Mouse (Mus musculus) intestine, embryonic 15.5 days (tissue): ENCODE data around the gene Vim. TPM values are rescaled to one million over a fixed set of nuclear protein-coding genes. Genes with fewer than 3 reads are reported as not detected.

Experiments used
- ATAC-seq: fragments of 200-750 bp; cut with Nextera tagmentation; 2 replicates; pipeline ENCODE4 v1.8.0; 2017; ENCODE audit warnings: moderate TSS enrichment, moderate library complexity
- H3K27ac ChIP-seq: fragments of 300-500 bp; sonication (generic); 2 replicates; pipeline ENCODE4 v1.5.1; 2015; ENCODE audit warnings: mild to moderate bottlenecking, inconsistent platforms
- H3K27me3 ChIP-seq: fragments of 300-500 bp; sonication (generic); replicated peaks from 2 replicates; pipeline ENCODE4 v1.6.1; 2015; ENCODE audit warnings: inconsistent platforms
- H3K36me3 ChIP-seq: fragments of 300-500 bp; sonication (generic); 2 replicates; pipeline ENCODE4 v1.6.1; 2015; ENCODE audit warnings: inconsistent platforms
- H3K4me1 ChIP-seq: fragments of 300-500 bp; sonication (generic); replicated peaks from 2 replicates; pipeline ENCODE4 v1.6.1; 2015; ENCODE audit warnings: inconsistent platforms
- H3K4me2 ChIP-seq: fragments of 300-500 bp; sonication (generic); replicated peaks from 2 replicates; pipeline ENCODE4 v1.6.1; 2015; ENCODE audit warnings: mild to moderate bottlenecking, inconsistent platforms
- H3K4me3 ChIP-seq: fragments of 300-500 bp; sonication (generic); replicated peaks from 2 replicates; pipeline ENCODE4 v1.5.1; 2015; ENCODE audit warnings: inconsistent platforms
- H3K9ac ChIP-seq: fragments of 300-500 bp; sonication (generic); 2 replicates; pipeline ENCODE4 v1.6.1; 2015; ENCODE audit warnings: inconsistent platforms
- H3K9me3 ChIP-seq: fragments of 300-500 bp; sonication (generic); 2 replicates; pipeline ENCODE4 v1.6.1; 2016; ENCODE audit warnings: inconsistent platforms
- WGBS: fragments of 180-500 bp; shearing (Covaris S2); methylation state at CpG from one replicate; pipeline ENCODE4 v1.1.7; 2015; 5-methylcytosine and 5-hydroxymethylcytosine counted together
- polyA plus RNA-seq: library from polyadenylated mRNA; unstranded; fragments of >200 nt; fragmentation: Nextera tagmentation; extraction: Ambion mirVana; gene quantifications from 2 replicates; pipeline ENCODE4 v1.2.1, GENCODE M21; 2015

Vim gene
- polyA plus RNA-seq, 1 experiment from 2014 or later, result 454 TPM

DNA sequence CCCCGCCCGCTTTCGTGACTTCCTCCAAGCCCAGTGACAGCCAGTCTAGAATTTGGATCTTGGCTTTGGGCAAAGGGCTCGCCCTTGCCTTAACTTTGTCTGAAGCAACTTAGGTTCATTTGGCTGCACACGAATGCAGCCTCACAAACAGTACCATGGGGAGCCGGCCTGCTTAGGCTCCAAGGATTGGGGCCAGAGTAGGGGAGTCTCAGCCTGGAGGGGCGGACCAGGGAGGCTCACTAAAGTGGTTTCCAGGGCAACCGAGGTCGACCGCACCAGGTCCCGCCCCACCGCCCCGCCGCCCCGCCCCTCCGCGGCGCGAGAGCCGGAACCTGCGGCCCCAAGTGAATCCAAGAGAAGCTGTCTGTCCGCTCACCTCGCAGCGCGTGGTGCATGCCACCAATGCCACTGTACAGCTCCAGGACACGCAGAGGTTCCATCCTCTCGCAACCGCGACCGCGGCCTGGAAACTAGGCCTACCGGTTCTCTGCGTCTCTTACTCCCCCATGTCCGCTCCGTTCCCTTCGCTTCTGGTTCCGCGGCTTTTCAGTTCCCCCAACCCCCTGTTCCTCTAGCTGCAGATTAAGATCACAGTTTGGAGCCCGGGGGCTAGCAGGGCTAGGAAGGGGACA, 29.4 kb upstream of the Vim start, which contains the start of gene Trdmt1:
Gene Trdmt1, minus strand, starts transcription at position 476 of the 632 bp plus-strand sequence.
- peak within 1 kb of the TSS; percentile 72 for H3K4me3 ChIP-seq
- no peaks in the 10 kb centered on the region for H3K36me3 ChIP-seq
- peak within 1 kb of the TSS; percentile 74 for H3K4me2 ChIP-seq
- H3K27me3 ChIP-seq, result no peaks in the 10 kb centered on the region
- H3K9me3 ChIP-seq, result no peaks in the 10 kb centered on the region
- H3K9ac ChIP-seq, result peak within 1 kb of the TSS; percentile 82
- ATAC-seq, result peak; percentile 99
- H3K27ac ChIP-seq, result peak within 1 kb of the TSS; percentile 96
- H3K4me1 ChIP-seq, result 0 out of 2 replicates have a peak, but pooled peaks cover 2% of the 10 kb centered on the region
- under 1% methylated on average over 39 of the region's 39 CpGs for WGBS

DNA sequence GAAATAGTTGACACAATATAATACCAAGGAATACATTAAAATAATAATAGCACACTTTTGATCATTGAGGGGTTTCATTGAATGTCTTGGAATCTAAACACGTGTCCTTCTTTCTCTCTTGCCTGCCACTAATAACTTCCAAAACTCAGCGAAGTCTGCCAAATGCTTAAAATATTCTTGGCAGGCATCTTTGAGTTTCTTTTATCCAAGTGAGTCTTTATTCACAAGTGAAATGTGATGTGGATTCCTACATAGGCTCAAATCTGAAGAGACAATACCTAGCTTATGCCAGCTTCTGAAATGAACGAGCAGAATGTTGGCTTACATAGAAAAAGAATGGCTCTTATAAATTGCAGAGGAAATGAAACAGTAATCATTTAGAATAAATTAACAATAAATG, 25.0 kb upstream of the Vim start:
- Histone ChIP-seq H3K27ac (no peak overlapping the region), H3K4me2 (no peak overlapping the region), H3K9ac (no peak overlapping the region), H3K27me3 (no peaks in the 10 kb centered on the region), H3K36me3 (no peaks in the 10 kb centered on the region), H3K4me3 (no peak overlapping the region), H3K4me1 (0 out of 2 replicates have a peak, but pooled peaks cover 2% of the 10 kb centered on the region), H3K9me3 (no peaks in the 10 kb centered on the region)
- WGBS, result 78% methylated on average over 3 of the region's 3 CpGs
- no peak for ATAC-seq

DNA sequence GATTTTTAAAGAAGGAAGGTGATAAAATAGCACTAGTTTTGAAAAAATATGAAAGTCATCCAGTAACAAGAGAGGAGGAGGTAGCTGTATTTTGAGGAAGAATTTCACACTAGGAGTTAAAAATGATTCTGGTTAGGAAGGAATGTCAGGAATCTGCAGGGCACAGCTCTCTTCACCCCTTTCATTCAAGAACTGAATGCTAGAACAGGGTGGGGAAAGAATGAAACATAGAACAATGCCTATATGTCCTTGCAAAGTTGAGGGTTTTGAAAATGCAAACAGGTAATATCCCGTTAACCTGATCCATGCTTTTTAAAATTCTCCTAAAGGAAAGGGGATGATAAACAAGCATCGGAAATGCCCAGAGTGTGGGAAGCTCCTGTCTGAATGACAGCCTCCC, 19.8 kb upstream of the Vim start:
- ATAC-seq, result no peak
- WGBS, result 42% methylated on average over 2 of the region's 2 CpGs

DNA sequence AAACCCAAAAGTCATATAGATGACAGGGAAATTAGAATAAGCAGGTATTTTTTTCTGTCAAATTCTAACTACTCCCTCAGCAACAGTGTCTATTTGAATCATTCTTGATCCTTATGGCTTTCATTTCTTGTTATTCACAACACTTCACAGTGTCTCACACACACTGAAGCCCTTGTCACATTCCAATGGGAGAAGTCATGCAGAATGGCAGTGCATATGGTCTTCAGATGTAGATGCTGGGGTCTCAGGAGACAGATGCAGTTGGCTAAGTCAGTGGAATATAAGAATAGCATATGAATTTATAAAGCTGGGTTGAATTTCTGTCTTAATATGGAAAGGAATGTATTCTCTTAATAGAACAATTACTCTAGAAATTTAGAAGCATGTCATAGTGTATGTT, 17.5 kb upstream of the Vim start:
- Histone ChIP-seq H3K9me3 (no peaks in the 10 kb centered on the region), H3K27me3 (no peaks in the 10 kb centered on the region), H3K4me1 (peaks cover 3% of the 10 kb centered on the region; the same call in 1 of the 2 replicates), H3K4me3 (no peak overlapping the region), H3K36me3 (no peaks in the 10 kb centered on the region), H3K27ac (no peak overlapping the region), H3K9ac (no peak overlapping the region), H3K4me2 (no peak overlapping the region)
- no peak for ATAC-seq

More for the DNA sequence above, 19.8 kb upstream of the Vim start:
- no peak overlapping the region for H3K27ac ChIP-seq
- no peaks in the 10 kb centered on the region for H3K9me3 ChIP-seq
- H3K4me3 ChIP-seq, result no peak overlapping the region
- peaks cover 2% of the 10 kb centered on the region; the same call in 1 of the 2 replicates for H3K4me1 ChIP-seq
- H3K27me3 ChIP-seq, result no peaks in the 10 kb centered on the region
- no peaks in the 10 kb centered on the region for H3K36me3 ChIP-seq
- no peak overlapping the region for H3K9ac ChIP-seq
- no peak overlapping the region for H3K4me2 ChIP-seq

DNA sequence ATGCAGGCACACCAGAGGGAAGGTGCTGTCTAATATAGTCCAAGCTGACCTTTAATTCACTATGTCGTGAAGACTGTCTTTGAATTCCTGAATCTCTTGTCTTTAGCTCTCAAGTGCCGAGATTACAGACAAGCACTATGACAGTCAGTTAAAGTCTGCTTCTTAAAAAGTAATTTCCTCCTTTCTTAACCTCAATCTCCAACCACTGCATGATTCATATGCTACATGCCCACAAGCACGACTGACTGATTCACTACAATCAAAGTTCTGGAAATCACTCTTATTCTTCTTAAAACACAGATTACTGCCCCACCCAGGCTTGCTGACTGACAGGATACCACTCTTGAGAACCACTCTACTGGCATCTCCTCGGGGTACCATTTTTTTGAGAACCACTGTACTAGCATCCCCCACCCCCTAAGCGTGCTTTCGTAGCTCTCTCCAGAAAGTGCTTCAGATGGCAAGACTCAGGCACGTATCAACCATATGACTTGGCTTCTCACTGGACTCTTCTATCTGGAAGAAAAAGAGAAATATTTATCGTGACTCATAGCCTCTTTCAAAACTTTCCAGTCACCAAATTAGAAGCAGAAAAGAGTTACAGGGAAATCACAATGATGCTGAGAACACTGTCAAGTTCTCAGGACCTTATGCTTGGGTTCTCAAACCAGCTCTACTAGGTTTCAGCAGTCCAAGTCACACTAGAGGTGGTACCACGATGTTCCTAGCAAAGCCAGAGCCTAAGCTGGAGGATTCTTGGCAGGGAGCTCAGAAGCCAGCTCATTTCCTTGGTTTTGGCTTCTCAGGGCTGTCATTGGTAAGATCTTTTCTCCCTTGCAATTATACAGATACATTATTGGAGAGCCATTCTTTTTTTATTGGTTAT, 16.3 kb upstream of the Vim start:
- no peak for ATAC-seq
- WGBS, result 77% methylated on average over 9 of the region's 9 CpGs
- H3K4me3 ChIP-seq, result no peak overlapping the region
- H3K4me1 ChIP-seq, result peaks cover 3% of the 10 kb centered on the region; the same call in 1 of the 2 replicates
- H3K27ac ChIP-seq, result no peak overlapping the region
- H3K9me3 ChIP-seq, result no peaks in the 10 kb centered on the region
- no peak overlapping the region for H3K4me2 ChIP-seq
- H3K27me3 ChIP-seq, result no peaks in the 10 kb centered on the region
- H3K9ac ChIP-seq, result no peak overlapping the region
- H3K36me3 ChIP-seq, result no peaks in the 10 kb centered on the region

DNA sequence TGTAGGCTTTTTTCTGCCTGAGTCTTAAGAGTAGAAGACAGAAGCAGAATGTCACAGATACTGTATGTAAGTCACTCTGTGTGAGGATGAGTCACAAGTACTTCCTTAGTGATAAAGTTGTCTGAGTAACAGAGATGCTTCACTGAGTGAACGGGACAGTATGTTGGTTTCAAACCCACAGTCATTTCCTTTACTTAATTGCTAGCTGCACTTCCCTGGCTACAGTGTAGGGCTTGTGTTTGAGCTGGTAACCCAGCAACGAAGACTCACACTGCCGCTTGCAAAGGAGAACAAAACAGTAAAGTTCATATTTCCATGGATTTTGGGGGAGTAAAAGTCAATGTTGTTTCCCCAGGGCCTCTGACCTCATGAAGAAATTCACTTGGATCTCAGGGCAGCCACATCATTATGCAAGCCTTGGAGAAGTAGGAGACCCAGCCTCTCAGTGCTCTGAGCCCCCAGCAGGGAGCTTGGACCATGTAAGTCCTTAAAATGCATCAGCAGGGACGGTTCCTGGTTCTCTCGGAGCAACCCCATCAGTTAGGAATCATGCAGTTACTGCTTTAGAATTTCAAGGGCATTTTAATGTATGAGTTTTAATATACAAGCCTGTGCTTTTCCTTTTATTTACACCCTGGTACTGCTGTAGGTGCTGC, 15.0 kb upstream of the Vim start:
- no peak overlapping the region for H3K4me3 ChIP-seq
- H3K36me3 ChIP-seq, result no peaks in the 10 kb centered on the region
- H3K9me3 ChIP-seq, result no peaks in the 10 kb centered on the region
- H3K4me2 ChIP-seq, result no peak overlapping the region
- ATAC-seq, result peak; percentile 67; the same call in 1 of the 2 replicates
- H3K4me1 ChIP-seq, result peaks cover 3% of the 10 kb centered on the region; the same call in 1 of the 2 replicates
- H3K9ac ChIP-seq, result no peak overlapping the region
- WGBS, result 41% methylated on average over 5 of the region's 5 CpGs
- peak overlapping the region; percentile 13; the same call in 1 of the 2 replicates for H3K27ac ChIP-seq
- no peaks in the 10 kb centered on the region for H3K27me3 ChIP-seq

DNA sequence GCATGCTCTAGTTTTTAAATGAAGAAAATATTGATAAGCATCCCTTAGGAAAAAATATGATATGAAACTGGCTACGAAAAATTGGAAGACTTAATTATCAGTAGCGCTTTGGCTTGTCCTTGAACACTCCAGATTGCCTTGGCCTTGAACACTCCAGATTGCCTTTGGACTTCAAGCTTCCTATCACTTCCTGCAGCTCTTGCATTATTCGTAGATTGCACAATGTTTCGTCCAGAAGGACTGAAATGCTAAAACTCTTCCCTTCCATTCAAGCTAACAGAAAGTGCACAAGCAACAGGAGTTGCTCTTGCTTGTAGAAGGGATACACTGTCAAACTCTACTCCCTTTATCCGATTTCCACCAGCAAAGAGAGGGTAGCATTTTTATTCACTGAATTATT, 14.4 kb upstream of the Vim start:
- peak; percentile 55; the same call in 1 of the 2 replicates for ATAC-seq
- Histone ChIP-seq H3K4me1 (peaks cover 3% of the 10 kb centered on the region; the same call in 1 of the 2 replicates), H3K9ac (no peak overlapping the region), H3K4me3 (no peak overlapping the region), H3K9me3 (no peaks in the 10 kb centered on the region), H3K36me3 (no peaks in the 10 kb centered on the region), H3K27ac (no peak overlapping the region), H3K27me3 (no peaks in the 10 kb centered on the region), H3K4me2 (no peak overlapping the region)
- WGBS, result 68% methylated on average over 5 of the region's 5 CpGs

DNA sequence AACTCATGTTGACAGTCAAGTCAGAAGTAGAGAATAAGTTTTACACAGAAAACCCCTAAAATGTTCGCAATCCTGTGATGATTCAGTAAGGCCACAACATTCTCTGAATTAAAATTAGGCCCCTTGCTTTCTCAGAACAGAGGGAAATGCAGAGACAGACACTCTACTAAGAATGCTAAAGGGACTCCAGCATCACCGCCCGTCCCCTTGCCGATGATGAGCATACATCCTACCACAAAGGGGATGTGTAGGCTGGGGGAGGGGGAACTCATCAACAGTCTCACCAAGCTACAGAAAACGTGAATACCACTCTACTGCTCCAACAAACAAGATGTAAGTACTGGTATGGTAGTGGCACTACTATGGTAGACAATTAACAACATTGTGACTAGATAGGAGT, 14.0 kb upstream of the Vim start:
- H3K4me3 ChIP-seq, result no peak overlapping the region
- no peak overlapping the region for H3K9ac ChIP-seq
- peaks cover 3% of the 10 kb centered on the region; the same call in 1 of the 2 replicates for H3K4me1 ChIP-seq
- ATAC-seq, result no peak
- no peak overlapping the region for H3K4me2 ChIP-seq
- H3K36me3 ChIP-seq, result no peaks in the 10 kb centered on the region
- no peak overlapping the region for H3K27ac ChIP-seq
- WGBS, result 87% methylated on average over 5 of the region's 5 CpGs
- H3K27me3 ChIP-seq, result no peaks in the 10 kb centered on the region
- H3K9me3 ChIP-seq, result no peaks in the 10 kb centered on the region

DNA sequence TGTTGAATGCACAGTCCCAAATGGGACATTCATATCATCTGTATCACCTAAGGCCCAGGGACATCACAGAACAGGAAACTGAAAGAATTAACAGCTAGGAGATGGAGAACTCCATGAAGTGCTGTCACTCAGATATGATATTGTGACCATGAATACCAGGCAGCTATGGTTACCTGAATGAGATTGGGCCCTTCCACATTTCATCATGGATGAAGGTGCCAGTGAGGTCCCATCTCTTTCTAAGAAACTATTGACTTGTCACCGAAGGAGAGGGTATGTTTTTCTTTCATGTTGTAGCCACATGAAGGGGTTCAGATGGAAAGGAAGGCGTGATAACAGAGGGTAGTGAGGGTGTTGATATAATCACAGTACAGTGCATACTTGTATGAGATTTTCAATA, 13.3 kb upstream of the Vim start:
- ATAC-seq, result no peak
- Histone ChIP-seq H3K36me3 (no peaks in the 10 kb centered on the region), H3K27ac (no peak overlapping the region), H3K9me3 (no peaks in the 10 kb centered on the region), H3K27me3 (no peaks in the 10 kb centered on the region), H3K9ac (no peak overlapping the region), H3K4me3 (no peak overlapping the region), H3K4me1 (peaks cover 3% of the 10 kb centered on the region; the same call in 1 of the 2 replicates), H3K4me2 (no peak overlapping the region)
- WGBS, result 91% methylated on average over 2 of the region's 2 CpGs

DNA sequence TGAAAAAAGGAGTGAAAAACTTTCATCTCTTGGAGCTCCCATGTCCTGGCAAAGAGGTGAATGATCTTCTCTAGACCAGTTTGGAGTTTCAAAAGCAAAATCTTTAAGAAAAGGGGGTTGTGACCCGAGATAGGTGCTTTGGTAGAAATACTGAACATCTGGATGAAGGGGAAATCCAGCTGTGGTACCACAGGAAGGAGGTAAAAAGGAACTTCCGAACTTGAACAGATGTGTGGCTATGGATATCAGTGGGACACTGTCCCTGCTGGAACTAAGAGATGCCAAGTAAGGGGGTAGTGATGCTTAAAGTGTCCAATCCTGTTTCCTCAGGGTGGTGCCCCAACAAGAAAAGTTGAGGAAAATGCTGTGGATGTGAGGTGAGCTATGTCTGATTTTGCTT, 3.6 kb upstream of the Vim start:
- H3K4me3 ChIP-seq, result no peak overlapping the region
- no peak overlapping the region for H3K4me2 ChIP-seq
- H3K9me3 ChIP-seq, result no peaks in the 10 kb centered on the region
- no peak overlapping the region for H3K9ac ChIP-seq
- ATAC-seq, result no peak
- H3K4me1 ChIP-seq, result peaks cover 3% of the 10 kb centered on the region; the same call in 1 of the 2 replicates
- H3K27me3 ChIP-seq, result no peaks in the 10 kb centered on the region; the same call in 1 of the 2 replicates
- H3K27ac ChIP-seq, result no peak overlapping the region
- 78% methylated on average over 2 of the region's 2 CpGs for WGBS
- H3K36me3 ChIP-seq, result no peaks in the 10 kb centered on the region

DNA sequence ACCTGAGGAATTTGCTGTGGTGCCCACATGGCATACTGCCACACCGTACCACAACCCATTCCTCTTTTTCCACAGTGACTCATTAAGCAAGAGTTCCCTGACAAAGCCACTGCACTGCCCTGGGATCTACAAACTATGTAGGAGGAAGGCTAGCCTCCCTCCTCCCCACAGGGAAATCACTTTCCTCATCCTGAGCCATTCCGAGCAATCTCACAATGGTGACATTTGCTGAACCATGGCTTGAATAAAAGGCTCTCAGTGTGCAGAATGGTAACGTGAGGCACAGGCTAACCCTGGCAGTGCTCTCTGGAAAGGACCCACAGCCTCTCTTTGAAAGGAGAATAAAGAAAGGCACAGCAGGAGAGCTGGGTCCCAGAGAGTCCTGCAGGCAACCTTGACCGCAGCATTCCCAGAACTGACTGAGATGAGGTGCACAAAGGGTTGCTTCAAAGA, 1.6 kb upstream of the Vim start:
- H3K27ac ChIP-seq, result peak overlapping the region; percentile 97; the same call in 1 of the 2 replicates
- no peak overlapping the region for H3K4me3 ChIP-seq
- peaks cover 3% of the 10 kb centered on the region for H3K4me1 ChIP-seq
- no peaks in the 10 kb centered on the region; the same call in 1 of the 2 replicates for H3K27me3 ChIP-seq
- no peak for ATAC-seq
- 52% methylated on average over 4 of the region's 4 CpGs for WGBS
- no peaks in the 10 kb centered on the region for H3K9me3 ChIP-seq
- H3K36me3 ChIP-seq, result 0 out of 2 replicates have a peak, but pooled peaks cover under 1% of the 10 kb centered on the region
- H3K4me2 ChIP-seq, result no peak overlapping the region
- H3K9ac ChIP-seq, result no peak overlapping the region
